Mouse (Mus musculus): ENCODE measurements around the gene Rabgap1l. TPM values are rescaled to one million over a fixed set of nuclear protein-coding genes. Genes with fewer than 3 reads are reported as not detected.

Rabgap1l gene
- polyA plus RNA-seq, 1 experiment from 2014 or later: 23.2 TPM

DNA sequence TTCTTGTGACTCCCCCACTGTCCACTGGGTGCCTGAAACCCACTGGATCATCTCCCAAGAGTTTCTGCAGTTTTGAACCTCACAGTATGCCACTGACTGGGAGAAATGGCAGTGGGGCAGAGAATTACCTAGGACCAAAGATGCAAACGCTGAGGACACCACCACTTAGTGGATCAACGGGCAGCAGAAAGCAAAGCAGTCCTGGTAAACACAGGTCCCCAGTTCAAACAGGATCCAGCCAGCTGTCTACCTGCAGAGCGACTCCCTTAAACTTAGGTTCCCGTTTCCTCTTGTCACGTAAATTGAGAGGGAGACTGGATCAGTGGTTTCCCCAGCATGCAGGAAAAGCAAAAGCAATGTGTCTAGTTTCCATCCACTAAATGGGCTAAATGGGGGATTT is 483.1 kb downstream of the Rabgap1l start:
- Histone ChIP-seq H3K9me3 (ENCODE audit: control insufficient read depth) (no peaks in the 10 kb centered on the region), H3K4me2 (replicated peaks; ENCODE audit: low read depth) (no peak overlapping the region), H3K4me1 (replicated peaks; ENCODE audit: control insufficient read depth, insufficient read depth, low read length) (peaks cover 9% of the 10 kb centered on the region), H3K4me3 (ENCODE audit: low read depth, low read length) (no peak overlapping the region), H3K27me3 (replicated peaks; ENCODE audit: control insufficient read depth, insufficient read depth, low read length) (no peaks in the 10 kb centered on the region), H3K27ac (ENCODE audit: low read depth, low read length) (no peak overlapping the region), H3K36me3 (ENCODE audit: control insufficient read depth, insufficient read depth) (no peaks in the 10 kb centered on the region), H3K9ac (ENCODE audit: low read depth, low read length) (no peak overlapping the region)
- 37% methylated on average over 5 of the region's 5 CpGs for WGBS
- TF ChIP-seq CTCF (IDR thresholded peaks at IDR 0.05; ENCODE audit: low read depth): no peak
- no peak for ATAC-seq

- peak; percentile 68 for TF ChIP-seq CTCF (IDR thresholded peaks at IDR 0.05; ENCODE audit: low read depth)
- no peaks in the 10 kb centered on the region for H3K9me3 ChIP-seq (ENCODE audit: control insufficient read depth)
- H3K4me3 ChIP-seq (ENCODE audit: low read depth, low read length): peak overlapping the region; percentile 35
- H3K27ac ChIP-seq (ENCODE audit: low read depth, low read length): peak overlapping the region; percentile 54; the same call in 1 of the 2 replicates
- H3K27me3 ChIP-seq (replicated peaks; ENCODE audit: control insufficient read depth, insufficient read depth, low read length): no peaks in the 10 kb centered on the region
- no peaks in the 10 kb centered on the region for H3K36me3 ChIP-seq (ENCODE audit: control insufficient read depth, insufficient read depth)
- H3K9ac ChIP-seq (ENCODE audit: low read depth, low read length): no peak overlapping the region
- ATAC-seq: peak; percentile 85
- 13% methylated on average over 7 of the region's 7 CpGs for WGBS
- H3K4me1 ChIP-seq (replicated peaks; ENCODE audit: control insufficient read depth, insufficient read depth, low read length): peaks cover 9% of the 10 kb centered on the region
- H3K4me2 ChIP-seq (replicated peaks; ENCODE audit: low read depth): peak overlapping the region; percentile 57
Measured at GRCm38 (mm10) chr1:160308996-160309395, 484.0 kb downstream of the Rabgap1l start.

- no peak for TF ChIP-seq CTCF (IDR thresholded peaks at IDR 0.05; ENCODE audit: low read depth)
- Histone ChIP-seq H3K9ac (ENCODE audit: low read depth, low read length) (no peak overlapping the region), H3K36me3 (ENCODE audit: control insufficient read depth, insufficient read depth) (no peaks in the 10 kb centered on the region), H3K9me3 (ENCODE audit: control insufficient read depth) (no peaks in the 10 kb centered on the region), H3K4me2 (replicated peaks; ENCODE audit: low read depth) (peak overlapping the region; percentile 57), H3K27ac (ENCODE audit: low read depth, low read length) (peak overlapping the region; percentile 54; the same call in 1 of the 2 replicates), H3K4me1 (replicated peaks; ENCODE audit: control insufficient read depth, insufficient read depth, low read length) (peaks cover 9% of the 10 kb centered on the region), H3K27me3 (replicated peaks; ENCODE audit: control insufficient read depth, insufficient read depth, low read length) (no peaks in the 10 kb centered on the region), H3K4me3 (ENCODE audit: low read depth, low read length) (peak overlapping the region; percentile 35)
- ATAC-seq: no peak
- 28% methylated on average over 7 of the region's 7 CpGs for WGBS
Measured at GRCm38 (mm10) chr1:160308498-160308897, 484.5 kb downstream of the Rabgap1l start.

- Histone ChIP-seq H3K4me2 (replicated peaks; ENCODE audit: low read depth) (peak overlapping the region; percentile 55), H3K4me1 (replicated peaks; ENCODE audit: control insufficient read depth, insufficient read depth, low read length) (peaks cover 3% of the 10 kb centered on the region; the same call in 1 of the 2 replicates), H3K9ac (ENCODE audit: low read depth, low read length) (no peak overlapping the region), H3K27me3 (replicated peaks; ENCODE audit: control insufficient read depth, insufficient read depth, low read length) (no peaks in the 10 kb centered on the region), H3K9me3 (ENCODE audit: control insufficient read depth) (no peaks in the 10 kb centered on the region), H3K4me3 (ENCODE audit: low read depth, low read length) (no peak overlapping the region; the same call in 1 of the 2 replicates), H3K36me3 (ENCODE audit: control insufficient read depth, insufficient read depth) (no peaks in the 10 kb centered on the region; the same call in 1 of the 2 replicates), H3K27ac (ENCODE audit: low read depth, low read length) (peak overlapping the region; percentile 61; the same call in 1 of the 2 replicates)
- TF ChIP-seq CTCF (IDR thresholded peaks at IDR 0.05; ENCODE audit: low read depth): no peak
- ATAC-seq: peak; percentile 47
- 23% methylated on average over 10 of the region's 10 CpGs for WGBS
Measured at GRCm38 (mm10) chr1:160306866-160307616, 486.0 kb downstream of the Rabgap1l start.

- WGBS: 40% methylated on average over 6 of the region's 6 CpGs
- no peaks in the 10 kb centered on the region; the same call in 1 of the 2 replicates for H3K4me1 ChIP-seq (replicated peaks; ENCODE audit: control insufficient read depth, insufficient read depth, low read length)
- H3K27ac ChIP-seq (ENCODE audit: low read depth, low read length): no peak overlapping the region
- H3K27me3 ChIP-seq (replicated peaks; ENCODE audit: control insufficient read depth, insufficient read depth, low read length): no peaks in the 10 kb centered on the region
- no peaks in the 10 kb centered on the region for H3K9me3 ChIP-seq (ENCODE audit: control insufficient read depth)
- no peak overlapping the region for H3K9ac ChIP-seq (ENCODE audit: low read depth, low read length)
- no peaks in the 10 kb centered on the region; the same call in 1 of the 2 replicates for H3K36me3 ChIP-seq (ENCODE audit: control insufficient read depth, insufficient read depth)
- no peak for ATAC-seq
- H3K4me2 ChIP-seq (replicated peaks; ENCODE audit: low read depth): peak overlapping the region; percentile 40
- TF ChIP-seq CTCF (IDR thresholded peaks at IDR 0.05; ENCODE audit: low read depth): no peak
- no peak overlapping the region for H3K4me3 ChIP-seq (ENCODE audit: low read depth, low read length)
Measured at GRCm38 (mm10) chr1:160306336-160306735, 486.7 kb downstream of the Rabgap1l start.

GRCm38 (mm10) chr1:160305826-160306225 is 487.2 kb downstream of the Rabgap1l start:
- TF ChIP-seq CTCF (IDR thresholded peaks at IDR 0.05; ENCODE audit: low read depth): no peak
- Histone ChIP-seq H3K27me3 (replicated peaks; ENCODE audit: control insufficient read depth, insufficient read depth, low read length) (no peaks in the 10 kb centered on the region), H3K4me3 (ENCODE audit: low read depth, low read length) (no peak overlapping the region), H3K36me3 (ENCODE audit: control insufficient read depth, insufficient read depth) (no peaks in the 10 kb centered on the region; the same call in 1 of the 2 replicates), H3K4me2 (replicated peaks; ENCODE audit: low read depth) (peak overlapping the region; percentile 40; the same call in 1 of the 2 replicates), H3K9ac (ENCODE audit: low read depth, low read length) (no peak overlapping the region), H3K27ac (ENCODE audit: low read depth, low read length) (no peak overlapping the region), H3K9me3 (ENCODE audit: control insufficient read depth) (no peaks in the 10 kb centered on the region), H3K4me1 (replicated peaks; ENCODE audit: control insufficient read depth, insufficient read depth, low read length) (no peaks in the 10 kb centered on the region)
- WGBS: 60% methylated on average over 1 of the region's 1 CpGs
- no peak for ATAC-seq
